Mouse (Mus musculus) heart, postnatal 0 days (tissue): Measurements from ENCODE around the gene Bcas1.

Experiments used
- CTCF ChIP-seq: IDR thresholded peaks from 2 replicates; pipeline ENCODE4 v1.5.1; 2016; ENCODE audit warnings: antibody characterized with exemption, control low read depth, low read depth
- EP300 ChIP-seq: IDR thresholded peaks from 2 replicates; pipeline ENCODE4 v1.6.1; 2016; ENCODE audit warnings: antibody characterized with exemption, low read depth

DNA sequence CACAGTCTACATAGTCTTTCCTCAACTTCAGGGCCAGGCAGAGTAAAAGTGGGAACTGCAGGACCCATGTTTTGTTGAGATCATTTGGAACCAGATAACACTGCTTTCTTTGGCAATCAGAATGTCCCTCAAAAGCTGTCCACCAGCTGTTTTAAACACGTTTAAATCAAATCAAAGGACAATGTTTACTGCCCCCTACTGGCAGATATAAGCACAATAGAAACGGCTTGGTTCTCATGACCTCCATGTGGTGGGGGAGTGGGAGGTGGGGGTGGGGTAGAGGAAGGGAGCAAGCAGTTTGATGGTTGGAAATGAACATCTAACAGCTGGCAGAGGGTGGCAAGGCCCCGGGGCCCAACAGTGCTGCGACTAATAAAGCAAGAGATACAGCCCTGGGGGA is 5.7 kb downstream of the Bcas1 start:
- TF ChIP-seq CTCF = peak; percentile 15
- no peak for TF ChIP-seq EP300
